Mouse (Mus musculus) MN1 (cell line): ENCODE results near the gene Tprgl.

Experiments used
- DNase-seq: peaks from one replicate; pipeline ENCODE4 v3.0.0-alpha.2; 2016; ENCODE audit warnings: low spot score

The Tprgl gene

GRCm38 (mm10) chr4:154118782-154119181 lies 41.7 kb downstream of the Tprgl start:
- DNase-seq: no peak

GRCm38 (mm10) chr4:154116421-154116820 lies 44.0 kb downstream of the Tprgl start:
- peak; percentile 21 for DNase-seq

GRCm38 (mm10) chr4:154109850-154110243 lies 50.6 kb downstream of the Tprgl start:
- DNase-seq: no peak

GRCm38 (mm10) chr4:154109216-154109849 lies 51.1 kb downstream of the Tprgl start:
- peak; percentile 56 for DNase-seq
